Mouse (Mus musculus) myocyte (in vitro differentiated cells): ENCODE measurements at regions not wholly inside any gene's neighbourhood (a gene's known extent, or its start where the extent isn't known, plus 50 kb on each side); places are given as distances from the start of the nearest gene placed in this dataset.

Experiments used
- E2F4 ChIP-seq: IDR thresholded peaks from one replicate; pipeline ENCODE4 v1.6.1; 2011; ENCODE audit warnings: mild to moderate bottlenecking, control low read depth, moderate library complexity; ENCODE audit not compliant: insufficient read depth
- POLR2A ChIP-seq: IDR thresholded peaks from one replicate; pipeline ENCODE4 v1.6.1; 2011; ENCODE audit warnings: low read depth, mild to moderate bottlenecking, control low read depth, moderate library complexity; ENCODE audit not compliant: insufficient read length

- TF ChIP-seq POLR2A (no peak), E2F4 (no peak)
These were observed 100.2 kb downstream of the Asb1 start for GRCm38 (mm10) chr1:91640551-91640950.
